Mouse (Mus musculus): ENCODE results near the gene Drc1. TPM values are rescaled to one million over a fixed set of nuclear protein-coding genes. Genes with fewer than 3 reads are reported as not detected.

The Drc1 gene
- polyA plus RNA-seq, 1 experiment: not detected

GRCm38 (mm10) chr5:30415381-30415780, 134.2 kb downstream of the Drc1 start:
- no peak for DNase-seq (ENCODE audit: low spot score)

GRCm38 (mm10) chr5:30415876-30416275, 134.7 kb downstream of the Drc1 start:
- no peak for DNase-seq (ENCODE audit: low spot score)

Other genes starting within 250 kb of the Drc1 start
- gene Tyms, start 207.8 kb upstream of the Drc1 start, polyA plus RNA-seq (2012; rRNA removed): 24.4 and 25.0 TPM in 2 replicates
- 0.10 TPM in 1 of 2 replicates, not detected in the other for gene Garem2, start 176.2 kb upstream of the Drc1 start, polyA plus RNA-seq (2012; rRNA removed)
- not detected in 2 replicates for gene 3110082J24Rik, start 175.3 kb upstream of the Drc1 start, polyA plus RNA-seq (2012; rRNA removed)
- 118 and 129 TPM in 2 replicates for gene Hadha, start 126.2 kb upstream of the Drc1 start, polyA plus RNA-seq (2012; rRNA removed)
- 169 and 193 TPM in 2 replicates for gene Hadhb, start 126.1 kb upstream of the Drc1 start, polyA plus RNA-seq (2012; rRNA removed)
- 0.01 TPM in 1 of 2 replicates, not detected in the other for gene Adgrf3, start 75.7 kb upstream of the Drc1 start, polyA plus RNA-seq (2012; rRNA removed)
- gene Selenoi, start 48.8 kb upstream of the Drc1 start, polyA plus RNA-seq (2012; rRNA removed): 19.0 and 19.4 TPM in 2 replicates
- 0.11 and 0.13 TPM in 2 replicates for gene Otof, start 180.5 kb downstream of the Drc1 start, polyA plus RNA-seq (2012; rRNA removed)
- 0.10 TPM in 2 replicates for gene 1700001C02Rik, start 184.7 kb downstream of the Drc1 start, polyA plus RNA-seq (2012; rRNA removed)